Mouse (Mus musculus): ENCODE data around the gene Sec13.

DNA sequence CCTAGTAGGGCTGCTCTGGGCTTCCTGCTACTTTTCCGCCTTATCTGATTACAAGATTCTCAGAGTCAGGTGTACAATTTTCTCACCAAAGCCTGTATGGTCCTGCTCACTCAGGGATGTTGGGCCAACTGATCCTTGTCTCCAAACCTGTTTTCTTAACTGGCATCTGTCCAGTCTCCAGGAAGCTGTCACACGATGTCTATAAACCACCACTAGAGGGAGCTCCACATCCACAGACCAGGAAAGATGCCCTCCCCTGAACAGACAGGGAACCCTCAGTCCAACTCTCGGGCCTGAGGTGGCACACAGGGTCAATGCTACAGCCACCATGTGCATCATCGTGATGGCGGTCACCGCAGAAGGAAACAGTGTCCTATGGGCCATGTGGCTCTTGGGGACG lies 21.1 kb upstream of the Sec13 start:
- TF ChIP-seq CTCF (IDR thresholded peaks at IDR 0.05; ENCODE audit: insufficient read depth, low read depth, low read length) (peak; percentile 55), POLR2A (IDR thresholded peaks at IDR 0.05; ENCODE audit: insufficient read depth, low read depth, low read length) (no peak)

Data from olfactory bulb, adult 2 months (tissue).